Mouse (Mus musculus): ENCODE data around the gene Lcn2.

Gene Lcn2

GRCm38 (mm10) chr2:32387706-32388490, at the start of gene Lcn2:
Gene Lcn2 (minus strand): TSS chr2:32388252.
- peak; percentile 63 for DNase-seq (ENCODE audit: low read depth)

- DNase-seq (ENCODE audit: low read depth) = peak; percentile 31
These were observed 49.6 kb upstream of the Lcn2 start for GRCm38 (mm10) chr2:32437612-32438166.

GRCm38 (mm10) chr2:32436686-32437372, 48.8 kb upstream of the Lcn2 start:
- DNase-seq (ENCODE audit: low read depth) = peak; percentile 65

GRCm38 (mm10) chr2:32430701-32431676, 42.9 kb upstream of the Lcn2 start:
- DNase-seq (ENCODE audit: low read depth) = no peak

- no peak for DNase-seq (ENCODE audit: low read depth)
These were observed 41.3 kb upstream of the Lcn2 start for GRCm38 (mm10) chr2:32429215-32429891.

- peak; percentile 91 for DNase-seq (ENCODE audit: low read depth)
These were observed 40.2 kb upstream of the Lcn2 start for GRCm38 (mm10) chr2:32428262-32428722.

GRCm38 (mm10) chr2:32427720-32428119, 39.7 kb upstream of the Lcn2 start:
- no peak for DNase-seq (ENCODE audit: low read depth)

- no peak for DNase-seq (ENCODE audit: low read depth)
These were observed 38.1 kb upstream of the Lcn2 start for GRCm38 (mm10) chr2:32426141-32426540.

GRCm38 (mm10) chr2:32425568-32425967, 37.5 kb upstream of the Lcn2 start:
- DNase-seq (ENCODE audit: low read depth) = no peak

- no peak for DNase-seq (ENCODE audit: low read depth)
These were observed 36.7 kb upstream of the Lcn2 start for GRCm38 (mm10) chr2:32424796-32425195.

- DNase-seq (ENCODE audit: low read depth) = peak; percentile 94
These were observed 35.7 kb upstream of the Lcn2 start for GRCm38 (mm10) chr2:32423481-32424331.

GRCm38 (mm10) chr2:32421851-32422251, 33.8 kb upstream of the Lcn2 start:
- no peak for DNase-seq (ENCODE audit: low read depth)

GRCm38 (mm10) chr2:32420647-32421046, 32.6 kb upstream of the Lcn2 start:
- DNase-seq (ENCODE audit: low read depth) = no peak

- DNase-seq (ENCODE audit: low read depth) = no peak
These were observed 32.1 kb upstream of the Lcn2 start for GRCm38 (mm10) chr2:32420066-32420608.

- DNase-seq (ENCODE audit: low read depth) = peak; percentile 20
These were observed 31.3 kb upstream of the Lcn2 start for GRCm38 (mm10) chr2:32419359-32419758.

- no peak for DNase-seq (ENCODE audit: low read depth)
These were observed 30.5 kb upstream of the Lcn2 start for GRCm38 (mm10) chr2:32418430-32419151.

GRCm38 (mm10) chr2:32417486-32417885, 29.4 kb upstream of the Lcn2 start:
- DNase-seq (ENCODE audit: low read depth) = no peak

GRCm38 (mm10) chr2:32416556-32416955, 28.5 kb upstream of the Lcn2 start:
- no peak for DNase-seq (ENCODE audit: low read depth)

- no peak for DNase-seq (ENCODE audit: low read depth)
These were observed 27.7 kb upstream of the Lcn2 start for GRCm38 (mm10) chr2:32415801-32416200.
